Mouse (Mus musculus) ES-CJ7 (cell line): ENCODE data around the gene Slc25a21.
A peak's percentile ranks its signal among the peaks of the same experiment; 100 is the strongest.
"Not testable (repeated sequence)": the region's sequence is repeated elsewhere in the genome, so short reads cannot be mapped to it uniquely, and the experiment has no call there.

Experiments used
- DNase-seq: peaks from one replicate; pipeline ENCODE4 v3.0.0; 2011; ENCODE audit warnings: low read depth, low spot score

The Slc25a21 gene

GRCm38 (mm10) chr12:57197363-57198026 lies at the start of gene Slc25a21:
TSS of gene Slc25a21 (minus strand) at chr12:57197472.
- DNase-seq, result no peak

- DNase-seq, result peak; percentile 33
Observed at GRCm38 (mm10) chr12:57243671-57244495, 46.6 kb upstream of the Slc25a21 start.

GRCm38 (mm10) chr12:57233386-57233785 lies 36.1 kb upstream of the Slc25a21 start:
- peak; percentile 48 for DNase-seq

- DNase-seq, result peak; percentile 83
Observed at GRCm38 (mm10) chr12:57231085-57231875, 34.0 kb upstream of the Slc25a21 start.

- peak; percentile 95 for DNase-seq
Observed at GRCm38 (mm10) chr12:57230192-57230706, 33.0 kb upstream of the Slc25a21 start, which contains the start of the genes Prps1l3 and Mipol1. TSS of gene Prps1l3 (plus strand) at chr12:57230412. TSS of gene Mipol1 (plus strand) at chr12:57230427.

- DNase-seq, result no peak
Observed at GRCm38 (mm10) chr12:57229703-57230102, 32.4 kb upstream of the Slc25a21 start.

- peak; percentile 30 for DNase-seq
Observed at GRCm38 (mm10) chr12:57227776-57228175, 30.5 kb upstream of the Slc25a21 start.

GRCm38 (mm10) chr12:57226411-57226810 lies 29.1 kb upstream of the Slc25a21 start:
- peak; percentile 66 for DNase-seq

GRCm38 (mm10) chr12:57212463-57212862 lies 15.2 kb upstream of the Slc25a21 start:
- not testable (repeated sequence) for DNase-seq

GRCm38 (mm10) chr12:57211353-57212311 lies 14.4 kb upstream of the Slc25a21 start:
- DNase-seq, result peak; percentile 56

- no peak for DNase-seq
Observed at GRCm38 (mm10) chr12:57204276-57204851, 7.1 kb upstream of the Slc25a21 start.

- DNase-seq, result no peak
Observed at GRCm38 (mm10) chr12:57201901-57202300, 4.6 kb upstream of the Slc25a21 start.

GRCm38 (mm10) chr12:57199427-57199826 lies 2.2 kb upstream of the Slc25a21 start:
- DNase-seq, result no peak

GRCm38 (mm10) chr12:57198269-57198668 lies 997 bp upstream of the Slc25a21 start:
- DNase-seq, result no peak

GRCm38 (mm10) chr12:57196608-57197362 lies 487 bp downstream of the Slc25a21 start:
- peak; percentile 55 for DNase-seq

- DNase-seq, result no peak
Observed at GRCm38 (mm10) chr12:57196286-57196607, 1.0 kb downstream of the Slc25a21 start.

- DNase-seq, result peak; percentile 62
Observed at GRCm38 (mm10) chr12:57194609-57195008, 2.7 kb downstream of the Slc25a21 start.

GRCm38 (mm10) chr12:57187032-57187431 lies 10.2 kb downstream of the Slc25a21 start:
- no peak for DNase-seq

GRCm38 (mm10) chr12:57186126-57186525 lies 11.1 kb downstream of the Slc25a21 start:
- no peak for DNase-seq
